Mouse (Mus musculus) liver, embryonic 14.5 days (tissue): ENCODE results near the gene Eml2. TPM values are rescaled to one million over a fixed set of nuclear protein-coding genes. Genes with fewer than 3 reads are reported as not detected.
A peak's percentile ranks its signal among the peaks of the same experiment; 100 is the strongest.

Experiments used
- ATAC-seq: fragments of 200-750 bp; cut with Nextera tagmentation; 2 replicates; pipeline ENCODE4 v1.8.0; 2017; ENCODE audit warnings: moderate number of reproducible peaks, mild to moderate bottlenecking, moderate library complexity; ENCODE audit not compliant: insufficient read depth
- DNase-seq, 3 experiments: peaks; one replicate each; pipeline ENCODE4 v3.0.0-alpha.2; 2012 to 2013; ENCODE audit warnings: low read depth in 3 of 3, low spot score in 3 of 3
- H3K27ac ChIP-seq: fragments of 300-500 bp; sonication (generic); 2 replicates; pipeline ENCODE4 v1.5.1; 2014; ENCODE audit warnings: moderate library complexity, mild to moderate bottlenecking, control low read depth, inconsistent platforms
- H3K27me3 ChIP-seq: fragments of 300-500 bp; sonication (generic); 2 replicates; pipeline ENCODE4 v1.6.1; 2014; ENCODE audit warnings: mild to moderate bottlenecking, low read length, moderate library complexity; ENCODE audit not compliant: control insufficient read depth, insufficient read depth
- H3K36me3 ChIP-seq: fragments of 300-500 bp; sonication (generic); replicated peaks from 2 replicates; pipeline ENCODE4 v1.6.1; 2014; ENCODE audit warnings: low read depth; ENCODE audit not compliant: control insufficient read depth, insufficient read depth
- H3K4me1 ChIP-seq, 2 experiments: fragments of 200-500 bp in 1 of 2; fragments of 300-500 bp in 1 of 2; sonication (generic) in 1 of 2; replicated peaks; 2 replicates each; pipeline ENCODE4 v1.6.1; 2012 to 2014; ENCODE audit warnings: antibody characterized with exemption in 1 of 2, inconsistent platforms in 1 of 2, low read length in 1 of 2; ENCODE audit not compliant: control insufficient read depth in 2 of 2, insufficient read depth in 2 of 2
- H3K4me2 ChIP-seq: fragments of 300-500 bp; sonication (generic); 2 replicates; pipeline ENCODE4 v1.6.1; 2014; ENCODE audit warnings: low read depth, mild to moderate bottlenecking, control low read depth, moderate library complexity
- H3K4me3 ChIP-seq, 2 experiments: fragments of 200-500 bp in 1 of 2; fragments of 300-500 bp in 1 of 2; sonication (generic) in 1 of 2; 2 replicates each; pipeline ENCODE4 v1.5.1; 2012 to 2014; ENCODE audit warnings: low read depth in 2 of 2, low read length in 2 of 2, mild to moderate bottlenecking in 2 of 2, control low read depth in 1 of 2, inconsistent platforms in 1 of 2, moderate library complexity in 1 of 2; ENCODE audit not compliant: insufficient read depth in 1 of 2
- H3K9ac ChIP-seq: fragments of 300-500 bp; sonication (generic); replicated peaks from 2 replicates; pipeline ENCODE4 v1.6.1; 2014; ENCODE audit warnings: mild to moderate bottlenecking, control low read depth, moderate library complexity
- H3K9me3 ChIP-seq: fragments of 300-500 bp; sonication (generic); 2 replicates; pipeline ENCODE4 v1.6.1; 2016; ENCODE audit warnings: low read length, mixed read lengths; ENCODE audit not compliant: control insufficient read depth
- CTCF ChIP-seq: IDR thresholded peaks from 2 replicates; pipeline ENCODE4 v1.5.1; 2016; ENCODE audit warnings: antibody characterized with exemption, low read depth, control low read depth
- EP300 ChIP-seq: IDR thresholded peaks from 2 replicates; pipeline ENCODE4 v1.6.1; 2016; ENCODE audit warnings: antibody characterized with exemption, low read depth
- WGBS: fragments of 180-500 bp; shearing (Covaris S2); extraction: QIAGEN DNeasy Blood & Tissue Kit; methylation state at CpG from one replicate; pipeline ENCODE4 v1.1.7; 2014; ENCODE audit not compliant: insufficient replicate concordance; 5-methylcytosine and 5-hydroxymethylcytosine counted together
- polyA plus RNA-seq, 2 experiments: library from polyadenylated mRNA; depleted of rRNA in 1 of 2; stranded (reverse) in 1 of 2; unstranded in 1 of 2; fragments of >200 nt; fragmentation: Nextera tagmentation in 1 of 2; extraction: Ambion mirVana in 1 of 2; gene quantifications; 2 replicates each; pipeline versions ENCODE4 v1.2.1 to v1.2.3; 2012 to 2014

Eml2 gene
- polyA plus RNA-seq, 2 experiments: 0.98 to 7.3 TPM

GRCm38 (mm10) chr7:19166990-19167389 is 9.2 kb upstream of the Eml2 start:
- ATAC-seq: no peak
- H3K4me3 ChIP-seq: no peak overlapping the region
- peaks cover 13 to 21% of the 10 kb centered on the region in 2 experiments for H3K4me1 ChIP-seq
- no peak for DNase-seq
- peaks cover 9% of the 10 kb centered on the region for H3K27me3 ChIP-seq
- TF ChIP-seq CTCF: peak; percentile 63
- no peak for TF ChIP-seq EP300
- no peak overlapping the region for H3K9ac ChIP-seq
- WGBS: 69% methylated on average over 3 of the region's 3 CpGs
- no peaks in the 10 kb centered on the region; the same call in 1 of the 2 replicates for H3K9me3 ChIP-seq
- H3K27ac ChIP-seq: no peak overlapping the region
- H3K4me2 ChIP-seq: no peak overlapping the region
- H3K36me3 ChIP-seq: no peaks in the 10 kb centered on the region

- no peak for DNase-seq
- no peak overlapping the region for H3K4me2 ChIP-seq
- H3K27ac ChIP-seq: no peak overlapping the region
- H3K4me1 ChIP-seq: peaks cover 11 to 20% of the 10 kb centered on the region in 2 experiments
- no peak overlapping the region for H3K9ac ChIP-seq
- ATAC-seq: no peak
- no peak overlapping the region for H3K4me3 ChIP-seq
- TF ChIP-seq EP300: no peak
- no peak for TF ChIP-seq CTCF
- WGBS: 47% methylated on average over 10 of the region's 10 CpGs
- no peaks in the 10 kb centered on the region for H3K36me3 ChIP-seq
- H3K27me3 ChIP-seq: peaks cover 11% of the 10 kb centered on the region
- no peaks in the 10 kb centered on the region; the same call in 1 of the 2 replicates for H3K9me3 ChIP-seq
These were observed 6.7 kb upstream of the Eml2 start for GRCm38 (mm10) chr7:19169506-19169905.

GRCm38 (mm10) chr7:19170142-19170541 is 6.1 kb upstream of the Eml2 start:
- TF ChIP-seq EP300: no peak
- H3K27me3 ChIP-seq: peaks cover 8% of the 10 kb centered on the region
- WGBS: 56% methylated on average over 8 of the region's 8 CpGs
- peaks cover 5 to 14% of the 10 kb centered on the region in 2 experiments for H3K4me1 ChIP-seq
- H3K4me3 ChIP-seq: no peak overlapping the region
- H3K9me3 ChIP-seq: no peaks in the 10 kb centered on the region; the same call in 1 of the 2 replicates
- ATAC-seq (no peak), DNase-seq (no peak)
- no peaks in the 10 kb centered on the region for H3K36me3 ChIP-seq
- H3K27ac ChIP-seq: no peak overlapping the region
- no peak overlapping the region for H3K4me2 ChIP-seq
- no peak overlapping the region for H3K9ac ChIP-seq

- TF ChIP-seq CTCF: no peak
- TF ChIP-seq EP300: no peak
- H3K9ac ChIP-seq: no peak overlapping the region
- DNase-seq (no peak), ATAC-seq (no peak)
- no peaks in the 10 kb centered on the region for H3K36me3 ChIP-seq
- H3K9me3 ChIP-seq: no peaks in the 10 kb centered on the region; the same call in 1 of the 2 replicates
- H3K27me3 ChIP-seq: peaks cover 23% of the 10 kb centered on the region
- peaks cover 2 to 10% of the 10 kb centered on the region in 2 experiments; a peak in 2 of 4 replicates for H3K4me1 ChIP-seq
- WGBS: 20% methylated on average over 8 of the region's 8 CpGs
- H3K4me3 ChIP-seq: no peak overlapping the region
- no peak overlapping the region for H3K4me2 ChIP-seq
- H3K27ac ChIP-seq: no peak overlapping the region
These were observed 4.4 kb upstream of the Eml2 start for GRCm38 (mm10) chr7:19171831-19172230.

GRCm38 (mm10) chr7:19172874-19173273 is 3.3 kb upstream of the Eml2 start:
- Histone ChIP-seq H3K27ac (no peak overlapping the region), H3K4me1 (peaks cover 2 to 10% of the 10 kb centered on the region in 2 experiments; a peak in 2 of 4 replicates), H3K9me3 (no peaks in the 10 kb centered on the region), H3K9ac (no peak overlapping the region), H3K36me3 (no peaks in the 10 kb centered on the region), H3K27me3 (peaks cover 34% of the 10 kb centered on the region), H3K4me2 (peak overlapping the region; percentile 44), H3K4me3 (no peak overlapping the region)
- DNase-seq (no peak), ATAC-seq (0 out of 2 replicates have a peak, but pooled peaks have one; percentile 24)
- TF ChIP-seq EP300 (no peak), CTCF (peak; percentile 84)
- 6% methylated on average over 17 of the region's 17 CpGs for WGBS
